Mouse (Mus musculus) liver, embryonic 16.5 days (tissue): ENCODE results near the gene Arg2. TPM values are rescaled to one million over a fixed set of nuclear protein-coding genes. Genes with fewer than 3 reads are reported as not detected.
A peak's percentile ranks its signal among the peaks of the same experiment; 100 is the strongest.
"Not testable (repeated sequence)": the region's sequence is repeated elsewhere in the genome, so short reads cannot be mapped to it uniquely, and the experiment has no call there.

Experiments
- ATAC-seq: fragments of 200-750 bp; cut with Nextera tagmentation; 2 replicates; pipeline ENCODE4 v1.8.0; 2017; ENCODE audit warnings: low read depth, mild to moderate bottlenecking, moderate number of reproducible peaks, moderate library complexity
- H3K27ac ChIP-seq: fragments of 300-500 bp; sonication (generic); 2 replicates; pipeline ENCODE4 v1.5.1; 2014; ENCODE audit warnings: mild to moderate bottlenecking, low read length
- H3K27me3 ChIP-seq: fragments of 300-500 bp; sonication (generic); 2 replicates; pipeline ENCODE4 v1.6.1; 2014; ENCODE audit warnings: low read depth, low read length, mixed read lengths; ENCODE audit not compliant: control insufficient read depth, insufficient read depth
- H3K36me3 ChIP-seq: fragments of 300-500 bp; sonication (generic); 2 replicates; pipeline ENCODE4 v1.6.1; 2014; ENCODE audit warnings: mild to moderate bottlenecking; ENCODE audit not compliant: control insufficient read depth, insufficient read depth
- H3K4me1 ChIP-seq: fragments of 300-500 bp; sonication (generic); 2 replicates; pipeline ENCODE4 v1.6.1; 2014; ENCODE audit warnings: low read depth, low read length, mixed read lengths; ENCODE audit not compliant: control insufficient read depth
- H3K4me2 ChIP-seq: fragments of 300-500 bp; sonication (generic); 2 replicates; pipeline ENCODE4 v1.6.1; 2014; ENCODE audit warnings: low read depth, low read length, mixed read lengths
- H3K4me3 ChIP-seq: fragments of 300-500 bp; sonication (generic); 2 replicates; pipeline ENCODE4 v1.5.1; 2014; ENCODE audit warnings: low read depth, mild to moderate bottlenecking, low read length
- H3K9ac ChIP-seq: fragments of 300-500 bp; sonication (generic); 2 replicates; pipeline ENCODE4 v1.6.1; 2014; ENCODE audit warnings: low read depth, low read length
- H3K9me3 ChIP-seq: fragments of 300-500 bp; sonication (generic); replicated peaks from 2 replicates; pipeline ENCODE4 v1.6.1; 2016; ENCODE audit warnings: low read length; ENCODE audit not compliant: control insufficient read depth
- WGBS: fragments of 180-500 bp; shearing (Covaris S2); extraction: QIAGEN DNeasy Blood & Tissue Kit; methylation state at CpG from one replicate; pipeline ENCODE4 v1.1.7; 2014; ENCODE audit not compliant: insufficient replicate concordance; 5-methylcytosine and 5-hydroxymethylcytosine counted together
- polyA plus RNA-seq: library from polyadenylated mRNA; unstranded; fragments of >200 nt; fragmentation: Nextera tagmentation; extraction: Ambion mirVana; gene quantifications from 2 replicates; pipeline ENCODE4 v1.2.1, GENCODE M21; 2015

Gene Arg2
- polyA plus RNA-seq, 1 experiment from 2014 or later = 0.38 TPM

DNA sequence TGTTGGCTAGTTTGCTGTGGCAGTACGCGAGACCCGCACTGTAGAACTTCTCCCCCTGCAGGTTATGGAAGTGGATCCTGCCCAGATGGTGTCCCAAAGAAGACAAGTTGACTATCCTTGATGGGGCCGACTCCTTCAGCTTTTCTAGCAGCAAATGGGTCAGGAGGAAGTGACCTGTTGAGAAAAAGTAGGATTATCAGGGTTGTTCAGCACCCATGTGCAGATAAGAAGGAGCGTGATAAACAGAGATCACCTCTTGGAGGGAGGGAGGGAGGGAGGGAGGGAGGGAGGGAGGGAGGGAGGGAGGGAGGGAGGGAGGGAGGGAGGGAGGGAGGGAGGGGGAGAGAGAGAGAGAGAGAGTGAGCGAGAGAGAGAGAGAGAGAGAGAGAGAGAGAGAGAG is 54.6 kb downstream of the Arg2 start:
- H3K9me3 ChIP-seq, ATAC-seq, H3K4me1 ChIP-seq, H3K27ac ChIP-seq, H3K4me3 ChIP-seq, H3K4me2 ChIP-seq, H3K9ac ChIP-seq, H3K27me3 ChIP-seq: not testable (repeated sequence)
- 71% methylated on average over 5 of the region's 6 CpGs for WGBS
- H3K36me3 ChIP-seq = peaks cover 30% of the 10 kb centered on the region

GRCm38 (mm10) chr12:79190931-79191673 is 60.5 kb downstream of the Arg2 start:
- H3K9ac ChIP-seq = peak overlapping the region; percentile 71
- peaks cover 15% of the 10 kb centered on the region for H3K4me1 ChIP-seq
- peaks cover 6% of the 10 kb centered on the region for H3K36me3 ChIP-seq
- no peaks in the 10 kb centered on the region for H3K27me3 ChIP-seq
- peak overlapping the region; percentile 71 for H3K27ac ChIP-seq
- H3K4me2 ChIP-seq = peak overlapping the region; percentile 95
- peak overlapping the region; percentile 68 for H3K4me3 ChIP-seq
- ATAC-seq = peak; percentile 97
- no peaks in the 10 kb centered on the region for H3K9me3 ChIP-seq
- WGBS = 1% methylated on average over 18 of the region's 18 CpGs

GRCm38 (mm10) chr12:79191701-79192100 is 61.1 kb downstream of the Arg2 start:
- H3K9me3 ChIP-seq = no peaks in the 10 kb centered on the region
- peaks cover 15% of the 10 kb centered on the region for H3K4me1 ChIP-seq
- 4% methylated on average over 14 of the region's 14 CpGs for WGBS
- H3K27me3 ChIP-seq = no peaks in the 10 kb centered on the region
- peaks cover 5% of the 10 kb centered on the region for H3K36me3 ChIP-seq
- peak; percentile 77 for ATAC-seq
- peak overlapping the region; percentile 95 for H3K4me2 ChIP-seq
- H3K27ac ChIP-seq = peak overlapping the region; percentile 71
- H3K4me3 ChIP-seq = peak overlapping the region; percentile 68
- H3K9ac ChIP-seq = peak overlapping the region; percentile 71

- H3K36me3 ChIP-seq = peaks cover 5% of the 10 kb centered on the region; the same call in 1 of the 2 replicates
- no peaks in the 10 kb centered on the region for H3K27me3 ChIP-seq
- no peaks in the 10 kb centered on the region for H3K9me3 ChIP-seq
- peaks cover 15% of the 10 kb centered on the region for H3K4me1 ChIP-seq
- peak within 1 kb of the TSS; percentile 71 for H3K27ac ChIP-seq
- peak within 1 kb of the TSS; percentile 95 for H3K4me2 ChIP-seq
- no peak for ATAC-seq
- peak within 1 kb of the TSS; percentile 71 for H3K9ac ChIP-seq
- WGBS = 60% methylated on average over 6 of the region's 6 CpGs
- H3K4me3 ChIP-seq = peak within 1 kb of the TSS; percentile 68
These were observed 61.6 kb downstream of the Arg2 start, which contains the start of gene Rdh11 for GRCm38 (mm10) chr12:79192193-79192592. TSS of gene Rdh11 (minus strand) at chr12:79192293.

DNA sequence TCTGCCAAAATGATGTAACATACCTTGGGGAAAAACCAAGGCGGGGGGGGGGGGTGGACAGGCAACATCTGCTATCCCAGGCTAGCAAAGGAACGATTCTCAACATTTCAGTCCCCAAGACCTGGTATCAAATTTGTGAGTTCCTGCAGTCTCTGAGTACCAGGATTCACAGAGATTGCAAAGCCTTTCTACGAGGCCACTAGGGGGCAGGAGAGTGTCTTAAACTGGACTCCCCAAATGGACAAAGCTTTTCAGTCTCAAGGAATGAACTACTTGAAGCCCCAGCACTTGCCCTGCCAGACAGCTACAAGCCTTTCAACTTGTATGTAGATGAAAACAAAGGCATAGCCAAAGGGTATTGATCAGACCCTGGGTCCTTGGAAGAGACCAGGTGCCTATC is 62.9 kb downstream of the Arg2 start:
- H3K27ac ChIP-seq = no peak overlapping the region
- peaks cover 15% of the 10 kb centered on the region for H3K4me1 ChIP-seq
- H3K9me3 ChIP-seq = no peaks in the 10 kb centered on the region
- H3K4me3 ChIP-seq = no peak overlapping the region
- ATAC-seq = no peak
- H3K9ac ChIP-seq = no peak overlapping the region
- no peaks in the 10 kb centered on the region for H3K27me3 ChIP-seq
- H3K4me2 ChIP-seq = no peak overlapping the region
- no peaks in the 10 kb centered on the region for H3K36me3 ChIP-seq
- 3% methylated on average over 3 of the region's 3 CpGs for WGBS

DNA sequence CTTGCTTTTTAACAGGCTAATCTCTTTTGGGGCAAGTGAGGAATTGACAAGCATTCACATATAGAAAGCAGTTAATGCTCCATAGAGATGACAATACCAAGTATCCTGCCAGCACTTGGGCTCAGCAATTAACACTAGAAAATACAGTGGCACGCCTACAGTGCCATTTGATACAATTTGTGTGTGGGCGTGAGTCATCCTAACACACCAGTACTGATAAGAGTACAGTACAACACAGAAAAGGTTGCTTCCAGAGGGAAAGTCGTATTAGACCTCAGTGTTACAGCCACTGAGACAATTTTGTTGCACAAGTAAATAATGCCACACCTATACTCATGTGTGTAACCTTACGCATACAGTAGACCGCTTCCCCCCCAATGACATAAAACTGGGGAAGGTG is 66.5 kb downstream of the Arg2 start:
- Histone ChIP-seq H3K4me3 (no peak overlapping the region), H3K4me2 (no peak overlapping the region), H3K36me3 (no peaks in the 10 kb centered on the region), H3K9me3 (no peaks in the 10 kb centered on the region), H3K4me1 (peaks cover under 1% of the 10 kb centered on the region), H3K27me3 (no peaks in the 10 kb centered on the region), H3K9ac (no peak overlapping the region), H3K27ac (no peak overlapping the region)
- no peak for ATAC-seq
- WGBS = 59% methylated on average over 5 of the region's 5 CpGs

DNA sequence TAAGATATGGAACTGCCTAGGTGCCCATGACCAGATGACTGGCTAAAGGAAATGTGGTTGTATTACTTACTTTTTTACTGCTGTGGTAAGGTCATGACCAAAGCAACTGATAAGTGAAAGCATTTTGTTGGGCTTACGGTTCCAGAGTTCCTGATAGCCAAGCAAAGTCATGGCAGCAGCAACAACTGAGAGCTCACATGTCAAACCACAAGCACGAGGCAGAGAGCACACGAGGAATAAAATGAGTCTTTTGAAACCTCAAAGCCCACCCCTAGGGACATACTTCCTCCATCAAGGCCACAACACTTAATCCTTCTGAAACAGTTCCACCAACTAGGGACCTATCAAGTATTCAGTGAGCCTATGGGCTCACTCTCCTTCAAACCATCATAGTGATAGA is 71.3 kb downstream of the Arg2 start:
- Histone ChIP-seq H3K9me3 (no peaks in the 10 kb centered on the region), H3K27me3 (no peaks in the 10 kb centered on the region), H3K4me3 (no peak overlapping the region), H3K36me3 (no peaks in the 10 kb centered on the region), H3K27ac (no peak overlapping the region), H3K9ac (no peak overlapping the region), H3K4me1 (no peaks in the 10 kb centered on the region), H3K4me2 (no peak overlapping the region)
- ATAC-seq = no peak
- 17% methylated on average over 3 of the region's 3 CpGs for WGBS

Other genes with a start within 250 kb of the Arg2 start
- 38.4 and 39.6 TPM in 2 replicates for gene Plek2, start 223.8 kb upstream of the Arg2 start, polyA plus RNA-seq
- gene Tmem229b, start 123.2 kb upstream of the Arg2 start, polyA plus RNA-seq = 2.3 and 3.7 TPM in 2 replicates
- 0.13 and 0.33 TPM in 2 replicates for gene Plekhh1, start 101.6 kb upstream of the Arg2 start, polyA plus RNA-seq
- gene Pigh, start 41.1 kb upstream of the Arg2 start, polyA plus RNA-seq = 5.1 and 5.4 TPM in 2 replicates
- gene Vti1b, start 41.9 kb downstream of the Arg2 start, polyA plus RNA-seq = 30.6 and 32.5 TPM in 2 replicates
- gene Rdh11, start 61.5 kb downstream of the Arg2 start, polyA plus RNA-seq = 23.2 and 24.7 TPM in 2 replicates
- 1.5 and 2.0 TPM in 2 replicates for gene Rdh12, start 78.1 kb downstream of the Arg2 start, polyA plus RNA-seq
- gene Zfyve26, start 165.5 kb downstream of the Arg2 start, polyA plus RNA-seq = 10.3 and 10.7 TPM in 2 replicates
- 4.4 and 4.8 TPM in 2 replicates for gene Rad51b, start 166.5 kb downstream of the Arg2 start, polyA plus RNA-seq